Mouse (Mus musculus): ENCODE measurements around the gene Nalcn.

- TF ChIP-seq MAZ (IDR thresholded peaks at IDR 0.05; ENCODE audit: low read depth, low read length) (no peak), E2F4 (IDR thresholded peaks at IDR 0.05; ENCODE audit: insufficient replicate concordance, low read depth, low read length) (no peak), ZNF384 (IDR thresholded peaks at IDR 0.05; ENCODE audit: low read depth, low read length) (no peak), CTCF (conservative IDR thresholded peaks at IDR 0.05 in 1 of 2, IDR thresholded peaks at IDR 0.05 in 1 of 2; ENCODE audit: low read depth in 2 of 2, low read length in 2 of 2) (no peak), POLR2A (IDR thresholded peaks at IDR 0.05; ENCODE audit: low read depth, low read length) (no peak), SIN3A (IDR thresholded peaks at IDR 0.05; ENCODE audit: low read length) (no peak), TCF12 (IDR thresholded peaks at IDR 0.05; ENCODE audit: low read depth, low read length) (no peak), ZKSCAN1 (IDR thresholded peaks at IDR 0.05; ENCODE audit: borderline replicate concordance, low read depth, low read length) (no peak), POLR2AphosphoS2 (IDR thresholded peaks at IDR 0.05; ENCODE audit: low read depth, low read length) (no peak), USF2 (conservative IDR thresholded peaks at IDR 0.05; ENCODE audit: low read depth, low read length) (no peak)
These were observed 60.3 kb downstream of the Nalcn start for GRCm38 (mm10) chr14:123566599-123566998.
